Mouse (Mus musculus) heart, embryonic 11.5 days (tissue): ENCODE measurements around the gene Pin1rt1. TPM values are rescaled to one million over a fixed set of nuclear protein-coding genes. Genes with fewer than 3 reads are reported as not detected.
A peak's percentile ranks its signal among the peaks of the same experiment; 100 is the strongest.

Source experiments
- ATAC-seq: fragments of 200-750 bp; cut with Nextera tagmentation; replicated peaks from 2 replicates; pipeline ENCODE4 v1.8.0; 2017; ENCODE audit warnings: moderate library complexity; ENCODE audit not compliant: insufficient number of reproducible peaks, low FRiP score, low TSS enrichment
- H3K27ac ChIP-seq: fragments of 300-500 bp; sonication (generic); 2 replicates; pipeline ENCODE4 v1.5.1; 2014; ENCODE audit warnings: mild to moderate bottlenecking, low read depth, low read length
- H3K27me3 ChIP-seq: fragments of 300-500 bp; sonication (generic); 2 replicates; pipeline ENCODE4 v1.6.1; 2014; ENCODE audit warnings: mild to moderate bottlenecking, low read length, mixed read lengths; ENCODE audit not compliant: control insufficient read depth, insufficient read depth
- H3K36me3 ChIP-seq: fragments of 300-500 bp; sonication (generic); 2 replicates; pipeline ENCODE4 v1.6.1; 2014; ENCODE audit warnings: mild to moderate bottlenecking, low read length, moderate library complexity, mixed read lengths; ENCODE audit not compliant: control insufficient read depth, insufficient read depth
- H3K4me1 ChIP-seq: fragments of 300-500 bp; sonication (generic); 2 replicates; pipeline ENCODE4 v1.6.1; 2014; ENCODE audit warnings: low read length; ENCODE audit not compliant: control insufficient read depth, insufficient read depth
- H3K4me2 ChIP-seq: fragments of 300-500 bp; sonication (generic); 2 replicates; pipeline ENCODE4 v1.6.1; 2014; ENCODE audit warnings: mild to moderate bottlenecking, moderate library complexity
- H3K4me3 ChIP-seq: fragments of 300-500 bp; sonication (generic); 2 replicates; pipeline ENCODE4 v1.5.1; 2014; ENCODE audit warnings: low read depth, low read length
- H3K9ac ChIP-seq: fragments of 300-500 bp; sonication (generic); 2 replicates; pipeline ENCODE4 v1.6.1; 2014; ENCODE audit warnings: mild to moderate bottlenecking, low read depth, low read length, moderate library complexity
- H3K9me3 ChIP-seq: fragments of 300-500 bp; sonication (generic); replicated peaks from 2 replicates; pipeline ENCODE4 v1.6.1; 2016; ENCODE audit warnings: low read length; ENCODE audit not compliant: control insufficient read depth
- WGBS: fragments of 180-500 bp; shearing (Covaris S2); extraction: QIAGEN DNeasy Blood & Tissue Kit; methylation state at CpG from one replicate; pipeline ENCODE4 v1.1.7; 2014; ENCODE audit not compliant: insufficient replicate concordance; 5-methylcytosine and 5-hydroxymethylcytosine counted together
- polyA plus RNA-seq: library from polyadenylated mRNA; unstranded; fragments of >200 nt; fragmentation: Nextera tagmentation; extraction: Ambion mirVana; gene quantifications from 2 replicates; pipeline ENCODE4 v1.2.1, GENCODE M21; 2014

Pin1rt1 gene
- polyA plus RNA-seq, 1 experiment from 2014 or later, result not detected

DNA sequence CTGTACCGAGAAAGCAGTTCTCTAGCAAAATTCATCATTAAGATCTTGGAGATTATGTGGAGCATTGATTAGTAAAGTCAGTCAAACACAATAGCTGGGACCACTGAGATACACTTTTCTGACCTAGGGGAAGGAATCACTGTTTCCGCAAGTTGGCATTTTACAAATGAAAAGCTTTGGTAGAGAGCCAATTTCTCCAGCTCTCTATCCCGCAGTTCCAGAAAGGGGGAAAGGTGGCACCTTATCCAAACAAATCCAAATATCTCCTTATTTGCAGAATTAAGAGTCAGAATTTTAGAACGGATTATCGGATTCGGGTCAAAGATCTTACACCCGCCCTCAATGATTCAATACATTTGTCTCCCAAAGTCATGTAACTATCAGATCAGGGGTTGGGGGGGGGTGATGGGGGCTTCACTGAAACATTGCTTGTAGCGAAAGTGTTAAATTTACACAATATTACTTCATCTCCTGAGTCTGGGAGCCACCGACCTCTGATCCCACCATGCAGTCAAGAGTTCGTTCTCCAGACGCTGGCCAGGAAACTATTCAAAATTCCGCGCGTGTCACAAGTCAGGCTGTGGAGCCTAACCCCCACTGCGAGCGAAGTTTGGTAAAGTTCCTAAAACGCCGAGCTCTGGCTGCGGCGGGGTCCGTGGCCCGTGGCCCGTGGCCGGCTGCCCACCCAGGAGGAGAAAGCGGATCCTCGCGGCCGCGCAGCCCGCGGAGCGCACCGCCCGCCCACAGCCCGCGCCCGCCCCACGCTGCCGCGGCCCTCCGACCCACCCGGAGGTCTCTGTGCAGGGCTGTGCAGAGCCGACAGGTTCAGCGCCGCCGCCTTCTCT lies 25.9 kb upstream of the Pin1rt1 start:
- no peaks in the 10 kb centered on the region for H3K9me3 ChIP-seq
- H3K27ac ChIP-seq, result no peak overlapping the region
- peak; percentile 36; the same call in 1 of the 2 replicates for ATAC-seq
- H3K9ac ChIP-seq, result peak overlapping the region; percentile 83
- peak overlapping the region; percentile 80 for H3K4me3 ChIP-seq
- H3K36me3 ChIP-seq, result no peaks in the 10 kb centered on the region
- peak overlapping the region; percentile 96 for H3K4me2 ChIP-seq
- WGBS, result 5% methylated on average over 46 of the region's 46 CpGs
- 0 out of 2 replicates have a peak, but pooled peaks cover 4% of the 10 kb centered on the region for H3K4me1 ChIP-seq
- 0 out of 2 replicates have a peak, but pooled peaks cover 2% of the 10 kb centered on the region for H3K27me3 ChIP-seq

DNA sequence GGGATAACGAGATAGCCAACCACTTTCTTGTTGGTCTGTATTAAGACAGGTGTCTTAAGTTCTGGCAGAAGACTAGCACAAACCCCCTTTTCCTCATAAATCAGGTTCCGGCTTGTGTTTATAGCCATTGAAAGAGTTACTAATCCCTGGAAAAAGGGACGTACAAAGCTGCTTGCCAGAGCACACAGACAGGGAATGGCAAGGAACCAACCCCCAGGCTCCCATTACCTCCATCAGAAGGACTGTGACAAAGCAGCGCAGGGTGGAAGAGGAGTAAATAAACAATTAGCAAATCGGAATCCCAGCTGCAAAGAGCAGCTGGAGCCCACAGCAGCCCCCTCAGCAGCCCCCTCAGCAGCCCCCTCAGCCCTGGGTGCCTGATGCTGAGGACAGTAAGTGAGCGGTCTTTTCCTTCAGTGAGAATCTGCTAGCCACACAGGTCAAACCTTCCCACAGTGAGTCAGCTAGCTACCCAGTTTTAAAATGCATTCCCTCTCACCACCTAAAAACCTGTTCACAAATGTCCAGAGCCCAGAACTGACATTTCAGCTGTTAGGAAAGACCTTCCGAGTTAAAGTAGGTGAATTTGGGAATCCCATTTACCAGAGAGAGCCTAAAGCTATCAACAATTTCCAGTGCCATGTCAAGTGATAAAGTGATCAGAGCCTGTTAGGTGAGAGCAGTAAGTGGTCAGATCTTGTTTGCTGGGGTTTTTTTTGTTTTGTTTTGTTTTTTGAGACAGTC lies 25.0 kb upstream of the Pin1rt1 start:
- H3K4me1 ChIP-seq, result 0 out of 2 replicates have a peak, but pooled peaks cover 4% of the 10 kb centered on the region
- no peak overlapping the region for H3K9ac ChIP-seq
- H3K4me3 ChIP-seq, result no peak overlapping the region
- WGBS, result 47% methylated on average over 7 of the region's 7 CpGs
- no peak for ATAC-seq
- no peaks in the 10 kb centered on the region for H3K9me3 ChIP-seq
- no peak overlapping the region for H3K27ac ChIP-seq
- H3K4me2 ChIP-seq, result no peak overlapping the region
- no peaks in the 10 kb centered on the region for H3K36me3 ChIP-seq
- H3K27me3 ChIP-seq, result 0 out of 2 replicates have a peak, but pooled peaks cover 2% of the 10 kb centered on the region

GRCm38 (mm10) chr2:104740248-104740949 lies 24.2 kb upstream of the Pin1rt1 start:
- H3K27me3 ChIP-seq, result 0 out of 2 replicates have a peak, but pooled peaks cover 2% of the 10 kb centered on the region
- no peak overlapping the region for H3K27ac ChIP-seq
- no peaks in the 10 kb centered on the region for H3K36me3 ChIP-seq
- ATAC-seq, result no peak
- no peak overlapping the region for H3K4me3 ChIP-seq
- WGBS, result 54% methylated on average over 7 of the region's 7 CpGs
- H3K9me3 ChIP-seq, result no peaks in the 10 kb centered on the region
- H3K9ac ChIP-seq, result no peak overlapping the region
- 0 out of 2 replicates have a peak, but pooled peaks cover 4% of the 10 kb centered on the region for H3K4me1 ChIP-seq
- no peak overlapping the region for H3K4me2 ChIP-seq

- H3K4me1 ChIP-seq, result 0 out of 2 replicates have a peak, but pooled peaks cover 4% of the 10 kb centered on the region
- H3K9me3 ChIP-seq, result no peaks in the 10 kb centered on the region
- H3K27ac ChIP-seq, result no peak overlapping the region
- H3K9ac ChIP-seq, result no peak overlapping the region
- 0 out of 2 replicates have a peak, but pooled peaks cover 2% of the 10 kb centered on the region for H3K27me3 ChIP-seq
- ATAC-seq, result no peak
- no peak overlapping the region for H3K4me2 ChIP-seq
- H3K36me3 ChIP-seq, result no peaks in the 10 kb centered on the region
- no peak overlapping the region for H3K4me3 ChIP-seq
- WGBS, result 90% methylated on average over 2 of the region's 2 CpGs
Observed at GRCm38 (mm10) chr2:104739691-104740090, 23.5 kb upstream of the Pin1rt1 start.

- H3K9me3 ChIP-seq, result no peaks in the 10 kb centered on the region
- H3K36me3 ChIP-seq, result no peaks in the 10 kb centered on the region
- 70% methylated on average over 7 of the region's 7 CpGs for WGBS
- H3K4me1 ChIP-seq, result no peaks in the 10 kb centered on the region
- no peak overlapping the region for H3K27ac ChIP-seq
- H3K4me3 ChIP-seq, result no peak overlapping the region
- H3K27me3 ChIP-seq, result no peaks in the 10 kb centered on the region
- H3K9ac ChIP-seq, result no peak overlapping the region
- ATAC-seq, result no peak
- no peak overlapping the region for H3K4me2 ChIP-seq
Observed at GRCm38 (mm10) chr2:104736241-104736640, 20.1 kb upstream of the Pin1rt1 start.

DNA sequence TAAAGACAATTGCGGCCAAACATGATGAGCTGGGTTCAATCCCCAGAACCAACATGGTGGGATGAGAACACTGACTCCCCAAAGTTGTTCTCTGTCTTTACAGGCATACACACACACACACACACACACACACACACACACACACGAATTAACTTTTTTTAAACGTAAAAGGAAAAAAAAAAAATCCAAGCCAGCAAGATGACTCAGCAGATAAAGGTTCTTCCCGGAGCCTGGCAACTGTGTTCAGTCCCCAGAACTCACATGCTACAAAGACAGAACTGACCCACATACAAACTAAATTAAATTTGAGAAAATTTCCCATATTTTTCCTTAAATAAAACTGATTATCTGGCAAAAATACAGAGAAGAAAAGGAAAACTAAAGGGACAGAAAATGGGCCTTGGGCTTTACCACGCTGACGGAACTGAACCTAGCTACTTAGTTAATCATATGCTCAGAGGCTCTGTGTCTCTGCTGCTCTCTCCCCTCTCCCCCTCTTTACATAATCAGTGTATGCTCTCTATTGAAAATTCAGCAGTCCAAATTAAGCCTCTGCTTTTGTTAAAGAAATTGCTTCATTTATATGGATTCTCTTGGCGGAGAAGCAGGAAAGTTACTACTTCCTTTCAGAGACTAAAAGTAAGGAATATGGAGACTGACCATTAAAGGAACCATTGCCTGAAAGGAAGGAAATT lies 16.5 kb upstream of the Pin1rt1 start:
- Histone ChIP-seq H3K36me3 (no peaks in the 10 kb centered on the region), H3K4me3 (no peak overlapping the region), H3K9me3 (no peaks in the 10 kb centered on the region), H3K27me3 (no peaks in the 10 kb centered on the region), H3K9ac (no peak overlapping the region), H3K4me2 (no peak overlapping the region), H3K27ac (no peak overlapping the region), H3K4me1 (no peaks in the 10 kb centered on the region)
- 76% methylated on average over 7 of the region's 7 CpGs for WGBS
- no peak for ATAC-seq

- no peaks in the 10 kb centered on the region for H3K36me3 ChIP-seq
- WGBS, result 72% methylated on average over 9 of the region's 9 CpGs
- H3K9me3 ChIP-seq, result no peaks in the 10 kb centered on the region
- no peaks in the 10 kb centered on the region for H3K4me1 ChIP-seq
- H3K9ac ChIP-seq, result no peak overlapping the region
- no peak for ATAC-seq
- H3K4me3 ChIP-seq, result no peak overlapping the region
- no peaks in the 10 kb centered on the region for H3K27me3 ChIP-seq
- no peak overlapping the region for H3K4me2 ChIP-seq
- H3K27ac ChIP-seq, result no peak overlapping the region
Observed at GRCm38 (mm10) chr2:104732033-104732444, 15.9 kb upstream of the Pin1rt1 start.

DNA sequence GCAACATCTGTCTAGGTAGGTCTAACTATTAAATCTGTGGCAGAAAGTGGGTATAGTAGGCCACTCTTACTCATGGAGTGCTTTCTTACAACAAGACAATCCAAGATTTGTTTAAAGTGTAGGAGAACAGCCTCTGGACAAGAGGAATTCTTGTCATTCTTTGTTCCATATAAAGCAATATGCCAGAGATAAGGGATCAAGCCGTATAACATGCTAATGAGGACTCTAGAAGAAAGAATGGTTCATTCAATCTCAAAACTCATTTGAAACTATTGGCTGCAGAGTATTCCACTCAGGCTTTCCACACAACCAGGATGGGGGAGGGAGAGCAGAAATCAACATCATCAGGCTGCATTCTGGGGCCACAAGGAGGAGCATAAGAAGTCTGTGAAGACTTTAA lies 11.2 kb upstream of the Pin1rt1 start:
- Histone ChIP-seq H3K27ac (no peak overlapping the region), H3K4me3 (no peak overlapping the region), H3K9ac (no peak overlapping the region), H3K36me3 (no peaks in the 10 kb centered on the region), H3K27me3 (no peaks in the 10 kb centered on the region), H3K4me2 (no peak overlapping the region), H3K4me1 (no peaks in the 10 kb centered on the region), H3K9me3 (no peaks in the 10 kb centered on the region)
- no peak for ATAC-seq
- 54% methylated on average over 1 of the region's 1 CpGs for WGBS
